Mouse (Mus musculus) bone marrow macrophage, adult 2 months (primary cell): ENCODE results near the gene Wbp2.

ENCODE experiments used
- CTCF ChIP-seq: IDR thresholded peaks from 2 replicates; pipeline ENCODE4 v1.5.1; 2012; ENCODE audit warnings: low read depth, mild to moderate bottlenecking, low read length, moderate library complexity
- POLR2A ChIP-seq: IDR thresholded peaks from 2 replicates; pipeline ENCODE4 v1.6.1; 2012; ENCODE audit warnings: mild to moderate bottlenecking, low read depth, low read length, borderline replicate concordance

DNA sequence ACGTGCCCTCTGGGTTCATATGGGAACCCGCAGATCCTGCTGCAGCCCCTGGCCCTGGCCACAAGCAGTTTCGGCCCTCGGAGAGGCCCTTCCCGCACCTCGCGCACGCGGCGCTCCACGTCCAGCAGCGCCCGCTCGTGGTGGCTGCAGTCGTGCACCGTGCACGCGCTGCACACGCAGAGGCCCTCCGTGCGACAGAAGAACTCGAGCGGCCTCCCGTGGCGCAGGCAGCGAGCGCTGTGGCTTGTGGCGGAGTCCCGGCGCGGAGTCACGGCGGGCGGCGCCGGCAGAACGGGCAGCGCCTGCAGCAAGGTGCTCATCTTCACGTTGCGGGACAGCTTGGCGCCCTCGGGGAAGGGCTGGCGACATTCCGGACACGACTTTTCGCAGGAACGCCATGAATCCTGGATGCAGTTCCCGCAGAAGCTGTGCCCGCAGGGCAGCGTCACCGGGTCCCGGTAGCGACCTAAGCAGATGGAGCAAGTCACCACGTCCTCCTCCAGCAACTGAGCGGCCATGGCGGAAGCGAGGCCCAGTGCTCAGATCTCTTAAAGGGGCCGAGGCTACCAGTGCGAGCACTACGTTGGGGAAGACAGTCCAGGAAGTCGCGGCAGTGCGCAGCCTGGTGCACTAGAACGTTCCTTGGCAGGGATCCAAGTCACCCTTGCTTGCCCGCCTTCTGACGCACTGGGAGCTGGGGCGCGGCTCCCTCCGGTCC lies 43.9 kb upstream of the Wbp2 start, which contains the start of gene Trim65:
- peak; percentile 52; the same call in 1 of the 2 replicates for TF ChIP-seq CTCF
- TF ChIP-seq POLR2A, result no peak
